Mouse (Mus musculus) CH12.LX (cell line): ENCODE data around the gene Plcg2. TPM values are rescaled to one million over a fixed set of nuclear protein-coding genes. Genes with fewer than 3 reads are reported as not detected.

Experiments
- DNase-seq: peaks from one replicate; pipeline ENCODE4 v3.0.0-alpha.2; 2013; ENCODE audit errors: extremely low read depth
- H3K27ac ChIP-seq: 2 replicates; pipeline ENCODE4 v1.5.1; 2012; ENCODE audit warnings: low read depth, mild to moderate bottlenecking, control low read depth, moderate library complexity; ENCODE audit not compliant: insufficient read depth
- H3K27me3 ChIP-seq: replicated peaks from 2 replicates; pipeline ENCODE3; 2012; ENCODE audit warnings: inconsistent platforms
- H3K36me3 ChIP-seq, 2 experiments: replicated peaks in 1 of 2; 2 replicates each; pipeline versions ENCODE3 to v1.6.1; 2012; ENCODE audit warnings: inconsistent platforms in 1 of 2, low read length in 1 of 2, mild to moderate bottlenecking in 1 of 2, mixed read lengths in 1 of 2, moderate library complexity in 1 of 2; ENCODE audit not compliant: control insufficient read depth in 1 of 2, insufficient read depth in 1 of 2
- H3K4me1 ChIP-seq, 2 experiments: 2 replicates each; pipeline ENCODE4 v1.6.1; 2012; ENCODE audit warnings: inconsistent platforms in 1 of 2, moderate library complexity in 1 of 2; ENCODE audit not compliant: insufficient read depth in 2 of 2, control insufficient read depth in 1 of 2
- H3K4me2 ChIP-seq: 2 replicates; pipeline ENCODE4 v1.6.1; 2012; ENCODE audit warnings: low read depth, mild to moderate bottlenecking, control low read depth; ENCODE audit not compliant: poor library complexity, insufficient read depth, severe bottlenecking
- H3K4me3 ChIP-seq, 3 experiments: fragments of 150-350 bp in 1 of 3; sonication (generic) in 1 of 3; replicated peaks in 1 of 3; 2 replicates each; pipeline versions ENCODE3 to v1.5.1; 2011 to 2012; ENCODE audit warnings: low read depth in 2 of 3, low read length in 2 of 3, mild to moderate bottlenecking in 2 of 3, moderate library complexity in 2 of 3, control low read depth in 1 of 3, improper control_type of control experiment in 1 of 3, inconsistent platforms in 1 of 3, mixed read lengths in 1 of 3; ENCODE audit not compliant: poor library complexity in 1 of 3
- H3K79me2 ChIP-seq: replicated peaks from 2 replicates; pipeline ENCODE4 v1.6.1; 2012; ENCODE audit warnings: mild to moderate bottlenecking, moderate library complexity; ENCODE audit not compliant: control insufficient read depth, poor library complexity, insufficient read depth, severe bottlenecking; ENCODE audit errors: extremely low read depth
- H3K9ac ChIP-seq: 2 replicates; pipeline ENCODE4 v1.6.1; 2012; ENCODE audit warnings: low read depth, mild to moderate bottlenecking, control low read depth, moderate library complexity; ENCODE audit not compliant: insufficient read depth
- H3K9me3 ChIP-seq: replicated peaks from 2 replicates; pipeline ENCODE3; 2012; ENCODE audit warnings: low read length, inconsistent platforms, mixed read lengths
- BHLHE40 ChIP-seq: IDR thresholded peaks from 2 replicates; pipeline ENCODE4 v1.6.1; 2011; ENCODE audit warnings: mild to moderate bottlenecking, low read depth, low read length, improper control_type of control experiment
- CHD1 ChIP-seq: IDR thresholded peaks from 2 replicates; pipeline ENCODE4 v1.6.1; 2012; ENCODE audit warnings: low read depth, low read length, improper control_type of control experiment, inconsistent platforms
- CTCF ChIP-seq, 2 experiments: IDR thresholded peaks in 1 of 2; conservative IDR thresholded peaks in 1 of 2; 2 replicates each; pipeline ENCODE4 v1.5.1; 2011 to 2012; ENCODE audit warnings: low read depth in 2 of 2, low read length in 2 of 2, improper control_type of control experiment in 1 of 2, inconsistent platforms in 1 of 2, mild to moderate bottlenecking in 1 of 2, moderate library complexity in 1 of 2
- ELF1 ChIP-seq: IDR thresholded peaks from 2 replicates; pipeline ENCODE4 v1.6.1; 2014; ENCODE audit warnings: low read depth, mild to moderate bottlenecking, inconsistent platforms, low read length, improper control_type of control experiment
- ETS1 ChIP-seq: conservative IDR thresholded peaks from 2 replicates; pipeline ENCODE4 v1.6.1; 2012; ENCODE audit warnings: low read depth, mild to moderate bottlenecking, inconsistent platforms, low read length, improper control_type of control experiment, moderate library complexity
- HCFC1 ChIP-seq: IDR thresholded peaks from 2 replicates; pipeline ENCODE4 v1.6.1; 2012; ENCODE audit warnings: low read depth, mild to moderate bottlenecking, inconsistent platforms, low read length, improper control_type of control experiment
- IRF4 ChIP-seq: IDR thresholded peaks from 2 replicates; pipeline ENCODE4 v1.6.1; 2014; ENCODE audit warnings: low read depth, mild to moderate bottlenecking, inconsistent platforms, low read length, improper control_type of control experiment
- JUN ChIP-seq: IDR thresholded peaks from 2 replicates; pipeline ENCODE4 v1.6.1; 2011; ENCODE audit warnings: low read depth, mild to moderate bottlenecking, low read length, improper control_type of control experiment, moderate library complexity; ENCODE audit not compliant: insufficient read depth
- MAFK ChIP-seq: IDR thresholded peaks from 2 replicates; pipeline ENCODE4 v1.6.1; 2011; ENCODE audit warnings: low read length, improper control_type of control experiment; ENCODE audit not compliant: insufficient replicate concordance
- MAX ChIP-seq: IDR thresholded peaks from 2 replicates; pipeline ENCODE4 v1.6.1; 2011; ENCODE audit warnings: low read length, improper control_type of control experiment
- MYC ChIP-seq: IDR thresholded peaks from 2 replicates; pipeline ENCODE4 v1.6.1; 2011; ENCODE audit warnings: low read depth, mild to moderate bottlenecking, improper control_type of control experiment, low read length
- PAX5 ChIP-seq: IDR thresholded peaks from 2 replicates; pipeline ENCODE4 v1.6.1; 2012; ENCODE audit warnings: low read length, inconsistent platforms, mixed read lengths
- POLR2A ChIP-seq: IDR thresholded peaks from 2 replicates; pipeline ENCODE4 v1.6.1; 2011; ENCODE audit warnings: low read depth, mild to moderate bottlenecking, improper control_type of control experiment, low read length
- POLR2AphosphoS2 ChIP-seq: IDR thresholded peaks from 2 replicates; pipeline ENCODE4 v1.6.1; 2011; ENCODE audit warnings: low read depth, low read length, improper control_type of control experiment
- SIN3A ChIP-seq: IDR thresholded peaks from 2 replicates; pipeline ENCODE4 v1.6.1; 2012; ENCODE audit warnings: low read length, improper control_type of control experiment, inconsistent platforms
- UBTF ChIP-seq: IDR thresholded peaks from 2 replicates; pipeline ENCODE4 v1.6.1; 2012; ENCODE audit warnings: low read depth, mild to moderate bottlenecking, inconsistent platforms, low read length, improper control_type of control experiment, moderate library complexity
- USF1 ChIP-seq: IDR thresholded peaks from 2 replicates; pipeline ENCODE4 v1.6.1; 2014; ENCODE audit warnings: low read depth, mild to moderate bottlenecking, inconsistent platforms, low read length, improper control_type of control experiment
- ZC3H11A ChIP-seq: IDR thresholded peaks from 2 replicates; pipeline ENCODE4 v1.6.1; 2012; ENCODE audit warnings: low read depth, mild to moderate bottlenecking, inconsistent platforms, low read length, improper control_type of control experiment
- dilution Hi-C: fragments of 300-500 bp; cut with MboI; formaldehyde crosslinking; loops from 2 replicates; pipeline ENCODE4 v1.14.3; 2020; ENCODE audit warnings: low sequenced_read_pairs; ENCODE audit not compliant: extremely low pct_unique_long_range_greater_than_20kb, extremely low pct_ligation_motif_present
- in situ Hi-C: fragments of 300-500 bp; cut with MboI; formaldehyde crosslinking; loops from 3 replicates; pipeline ENCODE4 v1.14.3; 2019; ENCODE audit warnings: low sequenced_read_pairs, low pct_ligation_motif_present, low pct_unique_long_range_greater_than_20kb, mixed read lengths
- polyA plus RNA-seq: library from polyadenylated mRNA; unstranded; fragments of >175 nt; gene quantifications from 2 replicates; pipeline ENCODE4 v1.2.1, GENCODE M21; 2012; ENCODE audit warnings: low read depth; ENCODE audit not compliant: insufficient read length
- total RNA-seq, 2 experiments: library from RNA; depleted of rRNA; stranded (reverse); fragments of 300-350 nt in 1 of 2; fragments of >200 nt in 1 of 2; gene quantifications; 2 replicates each; pipeline ENCODE4 v1.2.3; 2012 to 2014

Plcg2 gene
- total and polyA plus RNA-seq, 3 experiments: 129 to 196 (median 194) TPM

DNA sequence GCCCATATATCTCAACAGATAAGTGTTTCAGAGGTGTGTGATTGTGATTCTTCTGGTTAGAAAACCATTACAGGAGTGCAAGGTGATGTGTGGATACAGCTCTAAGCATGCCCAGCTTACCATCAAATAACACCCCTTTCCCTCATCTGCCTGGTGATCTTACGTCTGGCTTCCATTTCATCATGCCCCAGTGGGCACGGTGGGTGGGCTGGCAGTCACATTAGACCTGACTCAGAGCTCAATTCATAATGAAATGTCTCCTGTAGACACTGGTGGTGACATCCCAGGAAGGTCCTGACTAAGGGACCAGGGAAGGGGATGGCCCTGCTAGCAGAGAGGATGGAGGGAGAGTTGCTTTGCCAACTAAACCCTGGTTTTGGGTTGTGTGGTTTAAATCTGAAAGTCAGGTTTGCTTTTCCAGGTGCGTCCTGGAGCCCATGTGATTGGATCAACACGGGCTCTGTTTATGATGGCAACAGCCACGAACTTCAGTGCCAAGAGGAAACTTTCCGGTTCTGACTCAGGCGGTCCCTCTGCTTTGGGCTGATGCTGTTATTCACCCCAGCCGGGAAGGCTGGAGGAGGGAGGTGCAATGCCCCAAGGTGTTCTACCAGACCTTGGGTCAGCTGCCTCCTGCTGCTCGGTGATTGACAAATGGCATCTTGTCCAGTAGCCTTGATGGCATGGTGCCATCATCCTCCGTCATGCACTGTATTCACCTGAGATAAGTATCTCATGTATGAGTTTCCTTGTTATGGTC, 9.7 kb upstream of the Plcg2 start:
- Histone ChIP-seq H3K27ac (no peak overlapping the region), H3K27me3 (no peaks in the 10 kb centered on the region), H3K4me3 (no peak overlapping the region), H3K79me2 (no peaks in the 10 kb centered on the region), H3K36me3 (no peaks in the 10 kb centered on the region), H3K9me3 (no peaks in the 10 kb centered on the region), H3K4me1 (peaks cover 0 to 7% of the 10 kb centered on the region in 2 experiments; a peak in 2 of 4 replicates), H3K9ac (no peak overlapping the region), H3K4me2 (no peak overlapping the region)
- DNase-seq: no peak
- in situ Hi-C loops: no loop called here
- no peak for TF ChIP-seq USF1
- TF ChIP-seq JUN: no peak
- TF ChIP-seq CTCF (conservative IDR thresholded peaks at IDR 0.05 in 1 of 2, IDR thresholded peaks at IDR 0.05 in 1 of 2; ENCODE audit: low read depth in 2 of 2, low read length in 2 of 2): no peak
- no peak for TF ChIP-seq MYC
- no peak for TF ChIP-seq BHLHE40
- no peak for TF ChIP-seq POLR2A
- dilution Hi-C loops: no loop called here

- TF ChIP-seq UBTF (no peak), MAX (no peak), HCFC1 (no peak), MAFK (no peak), ETS1 (no peak), ELF1 (no peak), PAX5 (no peak), SIN3A (no peak), CHD1 (no peak), IRF4 (no peak), POLR2AphosphoS2 (no peak), ZC3H11A (no peak)
- TF ChIP-seq, all 38 proteins: peak for 0
- dilution Hi-C loops: no loop called here
- Histone ChIP-seq H3K4me3 (no peak overlapping the region), H3K27ac (no peak overlapping the region), H3K9me3 (no peaks in the 10 kb centered on the region), H3K4me2 (no peak overlapping the region), H3K36me3 (no peaks in the 10 kb centered on the region), H3K79me2 (no peaks in the 10 kb centered on the region), H3K4me1 (peaks cover 21 to 40% of the 10 kb centered on the region in 2 experiments), H3K9ac (no peak overlapping the region), H3K27me3 (no peaks in the 10 kb centered on the region)
- no peak for DNase-seq
- in situ Hi-C loops: no loop called here
Observed at GRCm38 (mm10) chr8:117493543-117493942, 4.5 kb upstream of the Plcg2 start.
